Mouse (Mus musculus): ENCODE results near the gene Golga5.

GRCm38 (mm10) chr12:102540278-102540677 lies 71.3 kb downstream of the Golga5 start:
- TF ChIP-seq CTCF (IDR thresholded peaks at IDR 0.05) (no peak), EP300 (IDR thresholded peaks at IDR 0.05) (no peak)

All from lung, postnatal 0 days (tissue).